Mouse (Mus musculus): ENCODE results near the gene Scd2. TPM values are rescaled to one million over a fixed set of nuclear protein-coding genes. Genes with fewer than 3 reads are reported as not detected.
A peak's percentile ranks its signal among the peaks of the same experiment; 100 is the strongest.
"Not testable (repeated sequence)": the region's sequence is repeated elsewhere in the genome, so short reads cannot be mapped to it uniquely, and the experiment has no call there.

Scd2 gene
- polyA plus RNA-seq (2014; fragmentation: Nextera tagmentation; extraction: Ambion mirVana): 194 and 281 TPM in 2 replicates

DNA sequence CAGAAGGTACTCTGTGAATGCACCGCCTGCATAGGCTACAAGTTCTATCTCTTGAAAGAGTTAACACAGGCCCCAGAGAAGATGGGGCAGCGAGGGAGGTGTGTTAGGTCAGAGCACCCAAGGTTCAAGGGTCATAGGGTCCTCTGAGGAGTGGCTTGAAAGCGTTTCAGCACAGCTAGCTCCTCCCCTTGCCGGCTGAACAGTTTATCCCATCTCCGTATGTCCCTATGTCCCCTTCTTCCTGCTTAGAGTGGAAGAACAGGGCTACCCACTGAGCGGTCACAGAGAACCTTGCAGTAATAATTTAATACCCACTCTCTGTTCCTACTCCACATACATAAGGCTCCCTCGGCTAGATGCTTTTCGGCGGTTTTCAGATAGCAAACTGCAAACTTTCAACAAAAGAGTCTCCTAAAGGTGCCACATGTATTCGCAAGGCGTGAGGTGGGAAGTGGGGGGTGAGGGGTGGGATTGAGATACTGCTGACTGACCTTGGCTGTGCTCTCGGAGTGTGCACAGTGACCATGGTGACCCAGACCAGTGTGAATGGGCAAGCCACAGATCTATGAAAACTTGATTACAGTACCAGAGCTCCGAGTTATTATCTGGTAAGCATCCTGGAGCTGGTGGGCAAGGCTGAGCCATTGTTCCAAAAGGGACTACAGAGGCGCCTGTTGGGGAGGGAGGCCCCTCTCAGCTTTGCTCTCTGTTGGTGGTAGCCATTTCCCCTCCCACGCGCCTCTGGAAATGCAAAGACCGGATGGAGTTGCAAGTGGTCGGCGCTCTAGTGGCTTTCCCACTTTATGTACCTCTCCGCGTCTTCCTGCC is at the start of gene Scd2:
TSS of gene Scd2 (plus strand) at position 734 of the 828 bp plus-strand sequence.
- Histone ChIP-seq H3K9ac (replicated peaks; ENCODE audit: low read length) (peak within 1 kb of the TSS; percentile 88), H3K4me1 (ENCODE audit: control insufficient read depth, insufficient read depth, low read length) (peaks cover 33% of the 10 kb centered on the region)

DNA sequence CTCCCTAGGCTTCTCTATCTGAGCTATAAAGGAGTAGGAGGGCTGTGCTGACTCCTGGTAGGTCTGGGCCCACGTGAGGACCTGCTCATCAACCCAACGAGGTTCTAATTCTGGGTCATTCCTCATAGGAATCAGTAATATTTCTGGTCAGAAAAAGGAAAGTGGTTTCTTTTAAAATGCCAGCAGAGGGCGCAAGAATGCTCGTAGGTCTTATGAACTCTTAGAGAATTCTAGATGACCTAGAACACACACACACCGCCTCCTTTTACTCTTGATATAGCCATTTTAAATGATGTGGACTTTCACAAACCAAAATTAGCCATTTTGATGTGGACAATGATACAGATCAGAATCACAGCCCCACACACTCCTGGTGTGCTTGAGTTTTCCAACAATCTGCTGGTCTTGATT is 47.7 kb upstream of the Scd2 start:
- Histone ChIP-seq H3K4me1 (ENCODE audit: control insufficient read depth, insufficient read depth, low read length) (peaks cover 19% of the 10 kb centered on the region), H3K36me3 (ENCODE audit: control insufficient read depth, insufficient read depth, low read length) (no peaks in the 10 kb centered on the region), H3K9me3 (ENCODE audit: control insufficient read depth, low read length) (no peaks in the 10 kb centered on the region), H3K9ac (replicated peaks; ENCODE audit: low read length) (no peak overlapping the region), H3K4me2 (ENCODE audit: low read length) (peak overlapping the region; percentile 77), H3K27ac (replicated peaks; ENCODE audit: low read depth, low read length) (no peak overlapping the region), H3K4me3 (replicated peaks; ENCODE audit: low read depth, low read length) (no peak overlapping the region), H3K27me3 (ENCODE audit: control insufficient read depth, insufficient read depth, low read length) (no peaks in the 10 kb centered on the region)
- DNase-seq (peak; percentile 91), ATAC-seq (ENCODE audit: low FRiP score, low TSS enrichment) (no peak)
- WGBS: 3% methylated on average over 5 of the region's 5 CpGs

More for the DNA sequence above, at the start of gene Scd2:
- no peak; the same call in 1 of the 2 replicates for ATAC-seq (ENCODE audit: low FRiP score, low TSS enrichment)
- no peaks in the 10 kb centered on the region for H3K9me3 ChIP-seq (ENCODE audit: control insufficient read depth, low read length)
- peak within 1 kb of the TSS; percentile 100 for H3K4me2 ChIP-seq (ENCODE audit: low read length)
- no peak for DNase-seq
- WGBS: 2% methylated on average over 21 of the region's 21 CpGs
- no peaks in the 10 kb centered on the region for H3K27me3 ChIP-seq (ENCODE audit: control insufficient read depth, insufficient read depth, low read length)
- peaks cover 31% of the 10 kb centered on the region for H3K36me3 ChIP-seq (ENCODE audit: control insufficient read depth, insufficient read depth, low read length)
- H3K27ac ChIP-seq (replicated peaks; ENCODE audit: low read depth, low read length): peak within 1 kb of the TSS; percentile 97
- H3K4me3 ChIP-seq (replicated peaks; ENCODE audit: low read depth, low read length): peak within 1 kb of the TSS; percentile 95

DNA sequence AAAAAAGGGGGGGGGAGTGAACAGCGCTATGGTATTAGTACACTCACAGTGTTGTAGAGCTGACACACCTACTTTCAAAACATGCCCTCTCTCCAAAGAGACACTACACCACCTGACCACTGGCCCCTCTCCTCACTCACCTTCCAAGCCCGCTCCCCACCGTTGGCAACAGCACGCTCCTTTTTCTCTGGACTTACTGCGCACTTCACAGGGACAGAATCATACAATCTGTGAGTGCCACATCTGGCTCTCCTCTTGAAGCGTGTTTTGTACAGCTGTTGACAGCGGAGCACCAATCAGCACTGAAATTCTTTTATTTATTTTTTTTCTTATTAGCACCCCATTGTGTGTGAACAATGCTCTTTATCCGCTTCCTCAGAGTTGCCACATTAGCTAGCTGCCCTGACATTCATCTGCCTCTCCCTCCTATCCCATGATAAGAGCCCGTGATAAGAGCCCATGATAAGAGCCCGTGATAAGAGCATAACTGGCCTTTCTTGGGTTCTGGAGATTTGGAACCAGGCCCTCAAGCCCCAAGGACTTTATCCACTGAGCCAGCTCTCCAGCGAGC is 47.0 kb upstream of the Scd2 start:
- H3K9me3 ChIP-seq (ENCODE audit: control insufficient read depth, low read length): no peaks in the 10 kb centered on the region
- no peak overlapping the region for H3K27ac ChIP-seq (replicated peaks; ENCODE audit: low read depth, low read length)
- H3K4me1 ChIP-seq (ENCODE audit: control insufficient read depth, insufficient read depth, low read length): peaks cover 19% of the 10 kb centered on the region
- H3K4me2 ChIP-seq (ENCODE audit: low read length): peak overlapping the region; percentile 77
- no peak for ATAC-seq (ENCODE audit: low FRiP score, low TSS enrichment)
- H3K4me3 ChIP-seq (replicated peaks; ENCODE audit: low read depth, low read length): no peak overlapping the region
- H3K36me3 ChIP-seq (ENCODE audit: control insufficient read depth, insufficient read depth, low read length): no peaks in the 10 kb centered on the region
- peak; percentile 14 for DNase-seq
- H3K27me3 ChIP-seq (ENCODE audit: control insufficient read depth, insufficient read depth, low read length): no peaks in the 10 kb centered on the region
- 42% methylated on average over 11 of the region's 11 CpGs for WGBS
- no peak overlapping the region for H3K9ac ChIP-seq (replicated peaks; ENCODE audit: low read length)

DNA sequence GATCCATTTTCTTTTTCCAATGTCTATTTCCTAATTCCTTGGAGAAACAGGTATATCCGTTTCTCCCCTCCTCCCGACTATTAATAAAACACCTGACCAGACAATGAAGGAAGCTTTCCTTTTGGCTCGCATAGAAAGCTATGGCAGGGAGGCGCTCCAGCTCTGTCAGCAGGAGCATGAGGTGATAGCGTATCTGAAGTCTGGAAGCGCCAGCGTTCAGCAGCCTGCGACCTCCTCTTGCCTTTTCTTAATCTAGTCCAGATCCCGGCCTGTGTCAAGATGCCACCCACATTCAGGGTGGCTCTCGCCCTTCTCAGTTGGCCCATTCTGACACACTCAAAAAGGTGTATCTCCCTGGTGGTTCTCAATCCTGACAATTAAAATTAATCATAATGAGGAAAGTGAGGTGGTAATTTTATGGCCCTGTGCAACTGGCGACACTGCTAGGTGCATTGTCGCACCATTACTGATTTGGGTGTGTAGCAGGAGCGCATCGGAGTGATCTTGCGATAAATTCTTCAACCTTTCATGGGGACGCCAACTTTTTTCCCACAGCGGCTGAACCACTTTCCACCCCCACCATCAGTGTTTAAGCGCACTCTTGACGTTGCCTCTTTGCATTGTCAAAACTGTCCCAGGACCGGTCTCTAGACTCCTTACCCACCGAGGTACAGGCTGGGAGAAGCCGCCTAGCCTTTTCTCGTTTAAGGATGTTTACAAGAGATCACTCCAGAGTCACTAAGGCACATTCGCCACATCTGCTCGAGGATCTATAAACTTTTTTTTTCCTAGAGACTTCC is 46.0 kb upstream of the Scd2 start:
- WGBS: 2% methylated on average over 25 of the region's 25 CpGs
- H3K4me3 ChIP-seq (replicated peaks; ENCODE audit: low read depth, low read length): peak overlapping the region; percentile 45
- H3K36me3 ChIP-seq (ENCODE audit: control insufficient read depth, insufficient read depth, low read length): no peaks in the 10 kb centered on the region
- ATAC-seq (ENCODE audit: low FRiP score, low TSS enrichment): peak; percentile 5; the same call in 1 of the 2 replicates
- H3K9ac ChIP-seq (replicated peaks; ENCODE audit: low read length): peak overlapping the region; percentile 54
- H3K4me2 ChIP-seq (ENCODE audit: low read length): peak overlapping the region; percentile 77
- peak overlapping the region; percentile 84 for H3K27ac ChIP-seq (replicated peaks; ENCODE audit: low read depth, low read length)
- no peaks in the 10 kb centered on the region for H3K27me3 ChIP-seq (ENCODE audit: control insufficient read depth, insufficient read depth, low read length)
- DNase-seq: peak; percentile 69
- H3K9me3 ChIP-seq (ENCODE audit: control insufficient read depth, low read length): no peaks in the 10 kb centered on the region
- peaks cover 19% of the 10 kb centered on the region for H3K4me1 ChIP-seq (ENCODE audit: control insufficient read depth, insufficient read depth, low read length)

DNA sequence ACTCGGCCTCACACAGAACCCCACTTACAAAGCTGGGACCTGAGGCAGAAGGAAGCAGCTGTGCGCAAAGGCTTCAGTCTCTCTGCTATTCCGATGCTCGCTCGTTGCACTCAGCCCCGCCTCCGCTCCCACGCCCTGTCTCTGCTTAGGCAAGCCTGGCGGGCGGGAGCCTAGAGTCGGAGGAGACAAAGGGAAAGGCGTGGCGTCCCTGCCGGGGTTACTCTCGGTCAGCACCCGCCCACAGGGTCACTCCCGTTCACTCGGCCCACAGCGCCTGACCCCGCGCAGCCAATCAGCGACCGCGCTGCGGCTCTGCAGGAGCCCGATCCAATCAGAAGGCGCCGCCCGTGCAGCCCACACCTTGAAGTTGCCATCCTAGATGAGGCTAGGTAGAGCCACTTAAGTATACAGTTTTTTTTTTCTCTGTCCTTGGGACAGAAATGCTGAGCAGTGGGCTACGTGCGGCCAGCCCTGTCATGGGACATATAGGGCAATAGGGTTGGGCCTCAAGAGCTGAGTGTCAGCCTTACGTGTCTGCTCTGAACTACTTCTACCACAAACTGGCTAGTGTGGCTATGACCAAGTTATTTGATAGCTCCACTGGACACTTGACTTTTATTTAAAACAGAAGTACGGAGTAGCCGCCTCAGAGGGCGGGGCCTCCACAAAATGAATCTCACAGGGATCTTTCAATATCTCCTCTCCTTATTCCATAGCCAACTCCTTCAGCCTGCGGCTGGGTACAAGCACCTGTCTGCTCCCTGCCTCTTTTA is 45.2 kb upstream of the Scd2 start:
- H3K9me3 ChIP-seq (ENCODE audit: control insufficient read depth, low read length): no peaks in the 10 kb centered on the region
- H3K4me1 ChIP-seq (ENCODE audit: control insufficient read depth, insufficient read depth, low read length): peaks cover 19% of the 10 kb centered on the region
- peak; percentile 98 for DNase-seq
- peak overlapping the region; percentile 54 for H3K9ac ChIP-seq (replicated peaks; ENCODE audit: low read length)
- WGBS: 3% methylated on average over 36 of the region's 36 CpGs
- ATAC-seq (ENCODE audit: low FRiP score, low TSS enrichment): peak; percentile 97
- H3K27me3 ChIP-seq (ENCODE audit: control insufficient read depth, insufficient read depth, low read length): no peaks in the 10 kb centered on the region
- no peaks in the 10 kb centered on the region for H3K36me3 ChIP-seq (ENCODE audit: control insufficient read depth, insufficient read depth, low read length)
- H3K4me3 ChIP-seq (replicated peaks; ENCODE audit: low read depth, low read length): peak overlapping the region; percentile 45
- peak overlapping the region; percentile 77 for H3K4me2 ChIP-seq (ENCODE audit: low read length)
- peak overlapping the region; percentile 84 for H3K27ac ChIP-seq (replicated peaks; ENCODE audit: low read depth, low read length)

DNA sequence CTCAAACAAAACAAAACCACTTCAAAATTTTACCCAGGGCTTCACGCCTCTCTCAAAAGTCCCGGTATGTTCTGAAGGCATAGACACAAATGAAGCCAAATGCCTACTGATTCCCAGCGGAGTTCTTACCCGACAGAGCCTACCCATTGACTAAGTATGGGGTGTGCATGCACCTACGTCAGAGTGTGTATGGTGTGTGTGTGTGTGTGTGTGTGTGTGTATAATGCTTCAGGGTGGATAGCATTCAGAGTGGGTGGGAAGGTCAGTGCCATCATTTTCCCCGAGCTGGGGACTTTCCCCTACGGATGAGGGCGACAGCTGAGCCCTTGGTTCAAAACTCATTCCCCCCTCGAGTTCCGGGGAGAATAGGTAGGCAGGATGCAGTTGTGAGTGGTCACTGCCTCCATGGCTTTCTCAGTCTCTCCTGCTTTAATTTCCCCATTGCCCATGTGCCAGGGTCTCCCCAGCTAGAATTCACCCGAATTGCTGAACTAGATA is 44.6 kb upstream of the Scd2 start:
- H3K4me1 ChIP-seq (ENCODE audit: control insufficient read depth, insufficient read depth, low read length): peaks cover 19% of the 10 kb centered on the region
- H3K9ac ChIP-seq (replicated peaks; ENCODE audit: low read length): no peak overlapping the region
- H3K4me2 ChIP-seq (ENCODE audit: low read length): peak overlapping the region; percentile 77
- DNase-seq (no peak), ATAC-seq (ENCODE audit: low FRiP score, low TSS enrichment) (no peak)
- H3K27me3 ChIP-seq (ENCODE audit: control insufficient read depth, insufficient read depth, low read length): no peaks in the 10 kb centered on the region
- no peaks in the 10 kb centered on the region for H3K9me3 ChIP-seq (ENCODE audit: control insufficient read depth, low read length)
- no peaks in the 10 kb centered on the region for H3K36me3 ChIP-seq (ENCODE audit: control insufficient read depth, insufficient read depth, low read length)
- WGBS: 74% methylated on average over 11 of the region's 11 CpGs
- H3K4me3 ChIP-seq (replicated peaks; ENCODE audit: low read depth, low read length): no peak overlapping the region
- peak overlapping the region; percentile 84 for H3K27ac ChIP-seq (replicated peaks; ENCODE audit: low read depth, low read length)

DNA sequence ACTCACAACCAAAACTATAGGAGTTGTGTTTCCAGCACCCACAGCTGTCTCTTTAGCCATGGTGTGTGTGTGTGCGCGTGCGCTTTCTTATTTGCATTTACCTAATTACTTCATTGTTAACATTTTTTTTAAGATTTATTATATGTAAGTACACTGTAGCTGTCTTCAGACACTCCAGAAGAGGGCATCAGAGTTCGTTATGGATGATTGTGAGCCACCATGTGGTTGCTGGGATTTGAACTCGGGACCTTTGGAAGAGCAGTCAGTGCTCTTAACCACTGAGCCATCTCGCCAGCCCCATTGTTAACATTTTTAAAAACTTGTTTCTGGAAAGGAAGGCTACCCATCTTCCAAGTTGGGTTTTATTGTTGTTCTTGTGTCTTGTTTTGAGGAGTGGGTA is 42.3 kb upstream of the Scd2 start:
- H3K9me3 ChIP-seq (ENCODE audit: control insufficient read depth, low read length); H3K27me3 ChIP-seq (ENCODE audit: control insufficient read depth, insufficient read depth, low read length); H3K36me3 ChIP-seq (ENCODE audit: control insufficient read depth, insufficient read depth, low read length); DNase-seq; ATAC-seq (ENCODE audit: low FRiP score, low TSS enrichment); H3K9ac ChIP-seq (replicated peaks; ENCODE audit: low read length); H3K4me2 ChIP-seq (ENCODE audit: low read length); H3K27ac ChIP-seq (replicated peaks; ENCODE audit: low read depth, low read length); H3K4me3 ChIP-seq (replicated peaks; ENCODE audit: low read depth, low read length): not testable (repeated sequence)
- WGBS: 94% methylated on average over 6 of the region's 6 CpGs
- peaks cover 16% of the 10 kb centered on the region for H3K4me1 ChIP-seq (ENCODE audit: control insufficient read depth, insufficient read depth, low read length)

Measured in midbrain, embryonic 14.5 days (tissue).